Mouse (Mus musculus): ENCODE data around the gene Cfap45.

Cfap45 gene

DNA sequence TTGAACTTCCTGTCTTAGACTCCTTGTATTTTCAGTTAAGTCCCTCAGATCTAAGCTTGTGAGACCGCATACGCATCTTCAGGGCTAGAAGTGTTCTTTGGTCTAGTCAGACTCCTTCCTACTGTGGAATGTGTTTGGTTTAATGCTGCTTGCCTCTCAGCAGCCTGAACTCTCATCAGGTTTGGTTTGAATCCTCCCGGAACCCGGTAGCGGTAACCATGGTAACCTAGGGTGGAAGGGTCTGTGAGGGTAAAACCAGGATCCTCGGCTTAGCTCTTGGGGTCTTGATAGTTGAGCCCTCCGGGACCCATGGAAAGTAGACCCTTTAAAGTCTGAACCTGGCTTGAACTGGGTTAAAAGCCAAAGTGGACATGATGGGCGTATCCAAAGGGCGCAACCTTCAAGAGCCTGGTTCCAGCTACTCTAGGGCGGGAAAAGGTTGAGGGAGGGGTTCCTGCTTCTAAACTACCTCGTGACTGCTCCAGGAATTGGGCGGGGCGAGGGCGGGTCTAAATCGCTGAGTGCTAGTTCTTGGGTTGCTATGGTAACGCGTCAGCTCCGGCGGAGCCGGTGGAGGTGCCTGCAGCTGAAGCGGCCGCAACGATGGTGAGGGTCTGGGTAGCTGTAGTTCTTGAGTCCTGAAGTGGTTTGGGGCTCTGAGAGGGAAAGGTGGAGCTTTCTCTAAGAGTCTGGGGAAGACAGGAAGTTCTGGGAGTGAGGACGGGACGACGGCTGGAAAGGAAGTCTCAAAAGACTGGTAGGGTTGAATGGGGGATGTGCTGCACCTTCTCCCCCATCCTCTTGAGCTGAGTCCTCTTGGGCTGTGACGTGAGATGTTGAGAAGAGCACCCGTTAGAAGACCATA, at the start of gene Cfap45:
Gene Cfap45, plus strand, starts transcription at position 226 of the 865 bp plus-strand sequence.
- no peak for DNase-seq (ENCODE audit: low spot score)

DNA sequence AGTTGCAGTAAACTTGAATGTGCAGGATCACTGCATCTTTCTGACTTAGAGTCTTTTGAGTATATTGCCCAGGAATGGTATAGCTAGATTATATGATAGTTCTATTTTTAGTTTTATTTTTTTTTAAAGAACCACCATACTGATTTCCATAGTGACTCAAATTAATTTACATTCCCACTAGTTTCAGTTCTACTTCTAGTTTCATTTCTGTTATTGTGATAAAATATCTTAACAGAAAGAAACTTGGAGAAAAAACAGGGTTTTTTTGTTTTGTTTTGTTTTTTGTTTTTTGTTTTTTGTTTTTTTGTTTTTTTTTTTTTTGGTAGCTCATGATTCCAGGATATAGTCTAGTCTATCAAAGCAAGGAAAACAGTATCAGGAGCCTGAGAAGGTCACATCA, 47.7 kb upstream of the Cfap45 start:
- DNase-seq (ENCODE audit: low spot score), result no peak

DNA sequence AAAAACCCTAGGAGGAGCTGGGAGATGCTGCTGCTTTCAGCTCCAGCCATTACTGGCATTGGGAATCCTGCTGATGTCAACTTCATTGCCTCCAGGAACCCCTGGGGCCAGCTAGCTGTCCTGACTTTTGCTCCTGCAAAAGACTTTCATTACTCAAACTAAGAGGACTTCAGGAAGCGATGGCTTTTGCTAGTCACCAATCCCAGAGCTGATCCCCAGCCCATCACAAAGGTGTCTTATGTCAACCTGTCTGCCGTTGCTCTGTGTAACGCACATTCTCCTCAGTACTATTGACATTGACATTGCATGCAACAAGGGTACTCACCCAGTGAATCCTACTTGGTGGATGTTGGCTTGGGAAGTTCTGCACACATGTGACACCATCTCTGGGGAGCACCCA, 46.4 kb upstream of the Cfap45 start:
- no peak for DNase-seq (ENCODE audit: low spot score)

GRCm38 (mm10) chr1:172475054-172475741, 45.4 kb upstream of the Cfap45 start, which contains the start of gene Slamf9:
Gene Slamf9 (plus strand): TSS chr1:172475358.
- DNase-seq (ENCODE audit: low spot score), result no peak

DNA sequence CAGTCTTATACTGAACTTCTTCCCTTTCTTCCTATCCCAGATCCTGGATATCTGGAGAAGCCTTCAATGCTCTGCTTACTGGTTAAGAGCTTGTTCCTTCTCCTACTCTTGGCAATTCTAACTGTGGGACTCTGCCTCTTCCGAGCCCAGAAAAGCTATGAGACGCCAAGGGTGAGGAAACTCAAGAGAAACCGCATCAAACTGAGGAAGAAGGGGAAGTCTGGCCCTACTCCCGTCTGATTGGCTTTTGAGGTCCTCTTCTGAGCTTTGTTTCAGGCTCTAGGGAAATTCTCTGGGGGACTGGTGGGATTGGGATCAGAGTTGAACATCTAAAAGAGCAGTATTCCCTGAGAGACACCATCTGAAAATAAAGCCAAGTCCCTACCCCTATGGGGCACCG, 42.6 kb upstream of the Cfap45 start:
- DNase-seq (ENCODE audit: low spot score), result no peak

GRCm38 (mm10) chr1:172480376-172480775, 40.2 kb upstream of the Cfap45 start:
- no peak for DNase-seq (ENCODE audit: low spot score)

- DNase-seq (ENCODE audit: low spot score), result no peak
These were observed 39.5 kb upstream of the Cfap45 start for GRCm38 (mm10) chr1:172481111-172481510.

GRCm38 (mm10) chr1:172481540-172482280, 38.9 kb upstream of the Cfap45 start, which contains the start of gene Igsf9:
Gene Igsf9 (plus strand): TSS chr1:172481788.
- peak; percentile 85 for DNase-seq (ENCODE audit: low spot score)

DNA sequence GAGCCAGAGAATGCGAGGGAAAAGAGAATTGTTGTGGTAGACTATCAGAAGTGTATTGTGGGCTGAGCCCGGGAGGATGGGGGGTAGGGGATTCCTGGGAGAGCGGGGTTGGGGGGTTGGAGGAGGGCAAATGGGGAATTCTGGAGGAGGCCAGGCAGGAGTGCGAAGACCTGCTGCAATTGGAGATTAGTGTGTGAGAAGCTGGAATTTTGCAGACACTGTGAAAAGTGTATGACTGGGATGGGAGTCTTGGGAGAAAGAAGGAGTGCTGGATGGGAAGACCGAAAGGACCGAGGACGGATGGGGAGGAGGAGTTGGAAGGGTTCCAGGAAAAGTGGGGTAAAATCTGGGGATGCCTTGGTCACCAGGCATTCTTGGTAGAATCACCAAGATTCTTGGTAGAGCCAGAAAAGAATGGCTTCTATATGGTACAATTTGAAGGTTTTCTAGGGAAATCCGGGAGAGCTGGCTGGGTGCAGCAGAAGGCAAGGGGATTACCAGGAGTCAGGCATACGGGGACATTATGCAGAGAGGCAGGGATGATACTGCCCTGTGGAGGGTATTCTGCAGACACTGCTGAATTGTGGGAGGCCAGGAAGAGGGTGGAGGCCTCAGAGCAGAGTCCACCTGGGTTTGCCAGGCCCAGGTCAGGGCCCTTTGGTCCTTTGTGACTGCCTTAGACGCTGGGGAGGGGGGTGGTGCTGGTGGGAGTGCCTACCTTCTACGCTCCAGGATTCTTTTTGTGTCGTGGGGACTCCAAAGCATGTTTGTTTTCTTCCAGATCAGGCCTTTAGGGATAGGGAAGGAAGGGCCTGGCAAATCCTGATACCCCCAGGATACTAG, 37.9 kb upstream of the Cfap45 start:
- no peak for DNase-seq (ENCODE audit: low spot score)

GRCm38 (mm10) chr1:172483361-172483660, 37.3 kb upstream of the Cfap45 start:
- DNase-seq (ENCODE audit: low spot score), result no peak

DNA sequence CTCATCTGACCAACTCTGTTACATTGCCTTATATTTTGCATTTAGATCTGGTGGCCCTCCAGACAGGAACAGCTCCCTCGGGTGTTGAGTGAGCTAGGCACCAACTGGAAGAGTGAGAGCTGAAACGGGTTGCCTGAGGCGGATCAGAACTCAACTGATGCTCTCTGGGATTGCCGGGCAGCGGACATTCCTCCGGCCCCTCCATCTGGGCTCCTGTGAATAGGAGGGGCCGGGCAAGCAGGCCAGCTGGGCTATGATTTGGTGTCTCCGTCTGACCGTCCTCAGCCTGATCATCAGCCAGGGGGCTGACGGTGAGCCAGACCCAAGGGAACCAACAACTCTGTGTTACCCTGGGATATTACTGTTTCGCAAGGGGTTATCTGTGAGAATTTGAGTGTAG, 36.4 kb upstream of the Cfap45 start:
- DNase-seq (ENCODE audit: low spot score), result no peak

DNA sequence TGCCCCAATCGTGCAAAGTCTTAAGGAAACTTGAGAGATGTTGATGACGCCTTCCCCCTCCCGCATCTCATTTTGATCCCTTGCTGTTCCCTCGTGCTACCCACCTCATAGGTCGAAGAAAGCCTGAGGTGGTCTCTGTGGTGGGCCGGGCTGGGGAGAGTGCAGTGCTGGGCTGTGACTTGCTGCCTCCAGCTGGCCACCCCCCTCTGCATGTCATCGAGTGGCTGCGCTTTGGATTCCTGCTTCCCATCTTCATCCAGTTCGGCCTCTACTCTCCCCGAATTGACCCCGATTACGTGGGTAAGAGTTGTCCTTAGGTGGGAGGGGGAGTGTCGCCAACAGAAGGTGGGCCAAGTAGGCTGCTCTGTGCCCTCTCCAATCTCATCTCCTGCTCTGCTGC, 35.9 kb upstream of the Cfap45 start:
- no peak for DNase-seq (ENCODE audit: low spot score)

DNA sequence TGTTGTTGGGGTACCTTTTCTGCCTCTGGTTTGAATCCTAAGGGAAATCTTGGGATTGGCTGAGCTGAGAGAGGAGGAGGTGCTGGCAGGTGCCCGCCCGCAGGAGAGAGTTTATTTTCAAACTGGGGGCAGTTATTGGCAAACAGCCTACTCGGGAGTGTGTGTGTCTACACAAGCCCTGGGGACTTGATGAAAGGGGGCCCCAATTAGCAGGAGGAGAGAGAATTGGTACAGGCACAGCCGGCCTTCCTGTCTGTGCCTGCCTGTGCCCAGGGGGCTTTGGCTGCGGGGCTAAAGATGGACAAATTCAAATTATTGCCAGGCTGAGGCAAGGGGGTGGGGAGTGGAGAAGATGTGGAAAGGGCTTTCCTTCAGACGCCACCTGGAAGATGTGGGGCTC, 34.8 kb upstream of the Cfap45 start:
- no peak for DNase-seq (ENCODE audit: low spot score)

- no peak for DNase-seq (ENCODE audit: low spot score)
These were observed 34.4 kb upstream of the Cfap45 start for GRCm38 (mm10) chr1:172486236-172486635.

DNA sequence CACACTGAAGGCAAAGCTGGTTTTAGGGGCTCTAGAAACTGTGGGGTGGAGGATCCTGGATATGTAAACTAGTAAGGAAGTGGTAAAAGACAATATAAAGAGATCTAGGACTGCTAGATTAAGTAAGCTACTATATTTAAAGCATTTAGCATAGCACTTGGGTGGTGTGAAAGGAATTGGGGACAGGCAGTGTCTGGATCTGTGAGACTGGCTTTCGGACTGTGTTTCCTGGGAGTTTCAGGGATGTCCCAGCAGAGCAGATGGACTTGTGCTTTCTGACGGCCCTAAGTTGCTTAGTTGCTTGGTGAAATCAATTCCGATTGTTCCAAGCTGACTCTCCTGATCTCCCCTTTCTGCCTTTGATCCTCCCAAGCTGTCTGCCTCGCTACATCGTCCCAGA, 34.0 kb upstream of the Cfap45 start:
- no peak for DNase-seq (ENCODE audit: low spot score)

GRCm38 (mm10) chr1:172487859-172488258, 32.7 kb upstream of the Cfap45 start:
- DNase-seq (ENCODE audit: low spot score), result no peak

- no peak for DNase-seq (ENCODE audit: low spot score)
These were observed 31.8 kb upstream of the Cfap45 start for GRCm38 (mm10) chr1:172488831-172489230.

DNA sequence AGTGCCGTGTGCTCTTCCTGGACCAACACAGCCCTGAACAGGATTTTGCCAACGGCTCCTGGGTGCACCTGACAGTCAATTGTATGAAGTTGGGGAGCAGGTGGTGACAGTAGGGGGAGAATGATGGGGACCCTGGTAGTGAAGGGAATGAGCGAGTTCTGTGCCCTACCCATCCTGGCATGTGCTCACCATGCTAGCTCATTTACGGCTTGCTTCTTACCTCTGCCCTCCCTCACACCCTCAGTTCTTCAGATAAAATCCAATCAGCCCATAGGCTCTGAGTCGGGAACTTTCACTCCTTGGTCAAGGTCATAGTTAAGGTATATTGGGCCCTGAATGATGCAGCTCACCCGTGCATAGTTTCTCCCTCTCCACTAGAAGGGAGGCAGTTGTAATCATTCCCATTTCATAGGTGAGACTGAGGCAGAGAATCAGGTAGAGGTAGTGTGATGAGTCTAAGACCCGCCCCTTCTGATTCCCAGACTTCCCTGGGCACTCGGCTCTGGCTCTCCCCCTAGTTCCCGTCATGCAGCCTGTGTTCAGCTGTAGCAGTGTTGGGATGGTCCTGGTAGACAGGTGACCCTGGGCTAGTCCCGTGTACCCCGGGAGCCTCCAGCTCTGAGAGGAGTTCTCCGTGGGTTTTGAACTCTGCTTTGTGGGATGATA, 30.9 kb upstream of the Cfap45 start:
- no peak for DNase-seq (ENCODE audit: low spot score)

DNA sequence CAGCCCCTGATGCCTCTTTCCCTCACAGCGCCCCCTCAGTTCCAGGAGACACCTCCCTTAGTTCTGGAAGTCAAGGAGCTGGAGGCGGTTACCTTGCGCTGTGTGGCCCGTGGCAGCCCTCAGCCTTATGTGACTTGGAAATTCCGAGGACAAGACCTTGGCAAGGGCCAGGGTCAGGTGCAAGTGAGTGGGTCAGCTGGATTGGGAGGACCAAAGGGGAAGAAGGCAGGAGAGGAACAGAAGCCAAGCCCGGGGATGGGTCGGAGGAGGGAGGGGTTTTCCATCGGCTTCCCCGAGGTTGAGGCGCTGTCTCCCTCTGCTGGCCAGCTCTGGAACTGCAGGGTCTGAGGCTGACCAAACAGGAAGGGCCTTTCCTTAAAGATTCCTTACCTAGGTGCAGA, 30.3 kb upstream of the Cfap45 start:
- DNase-seq (ENCODE audit: low spot score), result peak; percentile 96

GRCm38 (mm10) chr1:172492047-172492446, 28.6 kb upstream of the Cfap45 start:
- no peak for DNase-seq (ENCODE audit: low spot score)

- no peak for DNase-seq (ENCODE audit: low spot score)
These were observed 27.1 kb upstream of the Cfap45 start for GRCm38 (mm10) chr1:172493516-172493915.
